Mouse (Mus musculus): Measurements from ENCODE around the gene Gas1. TPM values are rescaled to one million over a fixed set of nuclear protein-coding genes. Genes with fewer than 3 reads are reported as not detected.

The Gas1 gene
- polyA plus RNA-seq, 1 experiment = 66.0 TPM

DNA sequence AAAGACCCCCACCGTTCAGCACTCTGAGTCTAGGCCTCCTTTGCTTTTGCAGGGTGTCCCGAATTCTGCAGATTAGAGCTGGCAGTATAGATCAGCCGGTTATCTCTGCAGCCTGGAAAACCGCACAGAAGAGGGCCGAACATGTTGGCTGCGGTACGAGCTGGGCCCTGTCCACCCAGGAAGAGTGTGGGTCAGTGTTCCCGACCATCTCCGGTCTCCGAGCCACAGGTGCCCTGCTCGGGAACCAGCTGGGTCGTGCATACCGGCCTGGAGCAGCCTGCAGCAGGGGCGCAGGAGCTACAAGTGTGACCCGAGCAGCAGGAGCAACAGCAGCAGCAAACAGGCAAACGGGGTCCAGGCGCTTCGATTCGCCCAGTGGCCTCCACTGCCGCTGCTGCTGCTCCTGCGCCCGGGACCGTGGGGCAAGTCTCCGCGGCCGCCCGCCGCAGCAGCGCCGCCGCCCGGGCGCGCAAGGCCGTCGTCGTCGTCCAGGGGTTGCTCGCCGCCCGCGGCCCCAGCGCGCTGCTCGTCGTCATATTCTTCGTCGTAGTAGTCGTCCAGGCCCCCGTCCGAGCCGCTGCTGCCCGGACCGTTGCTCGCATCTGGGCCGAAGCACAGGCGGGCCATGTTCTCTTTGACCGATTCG, 1.6 kb downstream of the Gas1 start:
- 1% methylated on average over 59 of the region's 59 CpGs for WGBS
- TF ChIP-seq CTCF (IDR thresholded peaks at IDR 0.05; ENCODE audit: insufficient read depth, low read length) = no peak
- TF ChIP-seq POLR2A (IDR thresholded peaks at IDR 0.05; ENCODE audit: borderline replicate concordance, extremely low read depth, low read depth, low read length) = no peak
- DNase-seq = no peak
- Histone ChIP-seq H3K4me3 (replicated peaks; ENCODE audit: extremely low read depth, low read depth, low read length) (peak overlapping the region; percentile 62), H3K4me1 (ENCODE audit: control insufficient read depth, insufficient read depth, low read length) (peaks cover 7% of the 10 kb centered on the region)

DNA sequence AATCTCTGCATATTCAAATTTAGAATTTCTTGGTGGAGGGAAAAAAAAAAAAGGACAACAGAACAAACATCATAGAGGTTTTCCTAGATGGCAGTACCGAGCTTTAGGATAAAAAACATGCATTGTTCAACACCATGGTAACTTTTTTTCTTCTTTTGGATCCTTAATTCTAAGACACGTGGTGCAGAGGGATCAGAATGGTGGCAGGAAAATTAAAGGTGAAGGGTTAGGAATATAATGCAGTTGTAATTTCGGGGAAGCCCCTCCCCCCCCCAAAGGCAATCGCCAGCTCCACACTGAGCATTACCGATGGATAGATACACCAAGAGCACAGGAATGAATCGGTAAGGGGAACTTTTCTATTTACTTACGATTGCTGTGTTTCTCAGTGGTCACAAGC, 2.2 kb downstream of the Gas1 start:
- WGBS = 11% methylated on average over 7 of the region's 7 CpGs

GRCm38 (mm10) chr13:60173591-60174524, 3.3 kb downstream of the Gas1 start:
- TF ChIP-seq POLR2A (IDR thresholded peaks at IDR 0.05; ENCODE audit: borderline replicate concordance, extremely low read depth, low read depth, low read length) (no peak), CTCF (IDR thresholded peaks at IDR 0.05; ENCODE audit: insufficient read depth, low read length) (no peak)
- H3K4me3 ChIP-seq (replicated peaks; ENCODE audit: extremely low read depth, low read depth, low read length) = no peak overlapping the region
- 28% methylated on average over 12 of the region's 12 CpGs for WGBS
- peaks cover 7% of the 10 kb centered on the region for H3K4me1 ChIP-seq (ENCODE audit: control insufficient read depth, insufficient read depth, low read length)
- DNase-seq = no peak

More for the DNA sequence above, 2.2 kb downstream of the Gas1 start:
- no peak for DNase-seq
- H3K4me1 ChIP-seq (ENCODE audit: control insufficient read depth, insufficient read depth, low read length) = peaks cover 7% of the 10 kb centered on the region
- no peak for TF ChIP-seq POLR2A (IDR thresholded peaks at IDR 0.05; ENCODE audit: borderline replicate concordance, extremely low read depth, low read depth, low read length)
- TF ChIP-seq CTCF (IDR thresholded peaks at IDR 0.05; ENCODE audit: insufficient read depth, low read length) = no peak
- H3K4me3 ChIP-seq (replicated peaks; ENCODE audit: extremely low read depth, low read depth, low read length) = peak overlapping the region; percentile 34

DNA sequence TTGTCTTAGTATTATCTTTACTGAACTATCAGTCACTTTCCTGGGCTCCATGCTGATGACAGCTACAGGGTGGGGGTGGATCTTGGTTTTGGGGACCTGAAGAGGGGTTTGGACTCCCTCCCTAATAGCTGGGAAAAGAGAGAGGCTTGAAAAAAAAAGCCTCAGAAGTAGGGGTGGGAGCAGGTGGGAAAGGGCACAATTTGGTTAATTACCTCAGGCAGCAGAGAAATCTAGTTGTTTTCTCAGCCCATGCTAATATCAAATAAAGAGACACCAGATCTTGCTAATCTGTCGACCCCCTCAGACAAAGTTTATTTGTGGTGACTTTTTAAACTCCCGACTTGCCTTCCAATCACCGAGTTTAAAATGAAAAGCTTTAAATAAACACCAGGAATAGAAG, 4.0 kb downstream of the Gas1 start:
- Histone ChIP-seq H3K4me3 (replicated peaks; ENCODE audit: extremely low read depth, low read depth, low read length) (no peak overlapping the region), H3K4me1 (ENCODE audit: control insufficient read depth, insufficient read depth, low read length) (peaks cover 7% of the 10 kb centered on the region)
- TF ChIP-seq POLR2A (IDR thresholded peaks at IDR 0.05; ENCODE audit: borderline replicate concordance, extremely low read depth, low read depth, low read length) = no peak
- no peak for TF ChIP-seq CTCF (IDR thresholded peaks at IDR 0.05; ENCODE audit: insufficient read depth, low read length)
- DNase-seq = no peak
- WGBS = 7% methylated on average over 3 of the region's 3 CpGs

- TF ChIP-seq CTCF (IDR thresholded peaks at IDR 0.05; ENCODE audit: insufficient read depth, low read length) (no peak), POLR2A (IDR thresholded peaks at IDR 0.05; ENCODE audit: borderline replicate concordance, extremely low read depth, low read depth, low read length) (no peak)
- 40% methylated on average over 7 of the region's 7 CpGs for WGBS
- H3K4me3 ChIP-seq (replicated peaks; ENCODE audit: extremely low read depth, low read depth, low read length) = no peak overlapping the region
- H3K4me1 ChIP-seq (ENCODE audit: control insufficient read depth, insufficient read depth, low read length) = peaks cover 7% of the 10 kb centered on the region
- DNase-seq = no peak
Observed at GRCm38 (mm10) chr13:60172366-60173017, 4.7 kb downstream of the Gas1 start.

DNA sequence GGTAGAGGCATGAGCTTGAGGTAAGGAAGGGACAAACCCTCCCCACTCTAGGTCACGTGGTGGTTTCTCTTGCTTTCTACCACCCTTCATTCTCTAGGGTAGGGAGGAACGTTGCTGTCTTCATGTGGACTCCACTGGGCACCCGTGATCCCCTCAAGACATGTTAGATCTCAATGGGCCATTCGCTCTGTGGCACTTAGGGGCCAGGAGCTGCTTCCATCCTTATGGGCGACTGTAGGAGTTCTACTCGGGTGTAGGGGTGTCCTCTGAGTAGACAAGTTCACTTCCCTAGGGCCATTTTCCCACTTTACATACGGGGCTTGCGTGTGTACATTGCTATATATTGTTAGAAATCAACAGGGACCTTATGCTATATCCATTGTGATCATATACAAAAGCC, 5.4 kb downstream of the Gas1 start:
- no peak overlapping the region for H3K4me3 ChIP-seq (replicated peaks; ENCODE audit: extremely low read depth, low read depth, low read length)
- WGBS = 82% methylated on average over 8 of the region's 8 CpGs
- DNase-seq = no peak

GRCm38 (mm10) chr13:60170898-60171715, 6.1 kb downstream of the Gas1 start:
- TF ChIP-seq POLR2A (IDR thresholded peaks at IDR 0.05; ENCODE audit: borderline replicate concordance, extremely low read depth, low read depth, low read length) (no peak), CTCF (IDR thresholded peaks at IDR 0.05; ENCODE audit: insufficient read depth, low read length) (no peak)
- 74% methylated on average over 21 of the region's 21 CpGs for WGBS
- Histone ChIP-seq H3K4me3 (replicated peaks; ENCODE audit: extremely low read depth, low read depth, low read length) (no peak overlapping the region), H3K4me1 (ENCODE audit: control insufficient read depth, insufficient read depth, low read length) (peaks cover 7% of the 10 kb centered on the region)
- no peak for DNase-seq

More for the DNA sequence above, 5.4 kb downstream of the Gas1 start:
- H3K4me1 ChIP-seq (ENCODE audit: control insufficient read depth, insufficient read depth, low read length) = peaks cover 7% of the 10 kb centered on the region
- TF ChIP-seq POLR2A (IDR thresholded peaks at IDR 0.05; ENCODE audit: borderline replicate concordance, extremely low read depth, low read depth, low read length) (no peak), CTCF (IDR thresholded peaks at IDR 0.05; ENCODE audit: insufficient read depth, low read length) (no peak)

DNA sequence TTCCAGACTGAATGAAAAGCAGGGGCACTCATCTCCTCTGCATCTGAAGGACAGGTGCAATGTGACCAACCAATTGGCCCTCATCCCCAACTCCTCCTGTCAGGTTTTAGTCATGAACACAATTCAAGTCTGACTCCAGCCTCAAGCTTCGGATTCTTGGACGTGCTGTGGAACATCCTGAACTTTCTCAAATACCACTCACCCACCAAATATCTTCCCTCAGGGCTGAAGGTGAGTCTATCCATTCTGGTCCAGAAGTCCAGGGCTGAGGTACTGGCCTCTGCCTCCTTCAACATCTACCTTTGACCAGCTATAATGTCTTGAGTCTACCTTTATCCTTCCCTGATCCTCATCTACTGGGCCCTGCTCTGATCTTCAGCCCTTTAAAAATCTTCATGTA, 8.1 kb downstream of the Gas1 start:
- no peak overlapping the region for H3K4me3 ChIP-seq (replicated peaks; ENCODE audit: extremely low read depth, low read depth, low read length)
- H3K4me1 ChIP-seq (ENCODE audit: control insufficient read depth, insufficient read depth, low read length) = no peaks in the 10 kb centered on the region
- DNase-seq = no peak
- WGBS = 88% methylated on average over 2 of the region's 2 CpGs
- TF ChIP-seq POLR2A (IDR thresholded peaks at IDR 0.05; ENCODE audit: borderline replicate concordance, extremely low read depth, low read depth, low read length) = no peak
- no peak for TF ChIP-seq CTCF (IDR thresholded peaks at IDR 0.05; ENCODE audit: insufficient read depth, low read length)
